Mouse (Mus musculus) inflammation-experienced regulatory T-cells, adult 6 months (primary cell): ENCODE measurements around the gene Pigw. TPM values are rescaled to one million over a fixed set of nuclear protein-coding genes. Genes with fewer than 3 reads are reported as not detected.

ENCODE experiments used
- polyA plus RNA-seq, 3 experiments: library from polyadenylated mRNA; unstranded; fragments of 100-300 nt; shearing (Covaris generic); gene quantifications; one replicate each; pipeline ENCODE4 v1.2.1; 2017

The Pigw gene
- polyA plus RNA-seq, 3 experiments from 2014 or later: 2.1 to 4.2 (median 2.8) TPM

Other genes starting within 250 kb of the Pigw start
- 10 to 100 TPM in 2 of 3 experiments, 1 to 10 TPM in 1; 5.1 to 11.7 (median 10.2) TPM for gene Mrm1, start 60.8 kb downstream of the Pigw start, polyA plus RNA-seq
- gene Dhrs11, start 51.3 kb downstream of the Pigw start, polyA plus RNA-seq: 10 to 100 TPM in 1 of 3 experiments, 1 to 10 TPM in 2; 7.9 to 10.9 (median 9.0) TPM
- gene Ggnbp2, start 9.5 kb downstream of the Pigw start, polyA plus RNA-seq: 100 to 1,000 TPM; 106 to 124 (median 111) TPM
- 1 to 10 TPM; 1.2 to 2.8 (median 2.4) TPM for gene Myo19, start 137 bp downstream of the Pigw start, polyA plus RNA-seq
- 10 to 100 TPM; 35.6 to 37.3 (median 36.7) TPM for gene Znhit3, start 36.1 kb upstream of the Pigw start, polyA plus RNA-seq
- not detected for gene Car4, start 77.5 kb upstream of the Pigw start, polyA plus RNA-seq